Mouse (Mus musculus): ENCODE data around the gene Sphk1. TPM values are rescaled to one million over a fixed set of nuclear protein-coding genes. Genes with fewer than 3 reads are reported as not detected.

Gene Sphk1
- polyA plus RNA-seq, 1 experiment = 41.8 TPM

GRCm38 (mm10) chr11:116571767-116572679 is 41.3 kb downstream of the Sphk1 start:
- WGBS = 57% methylated on average over 19 of the region's 19 CpGs
- TF ChIP-seq POLR2A (IDR thresholded peaks at IDR 0.05; ENCODE audit: borderline replicate concordance, extremely low read depth, low read depth, low read length) = no peak
- no peak for TF ChIP-seq CTCF (IDR thresholded peaks at IDR 0.05; ENCODE audit: insufficient read depth, low read length)
- DNase-seq = no peak
- Histone ChIP-seq H3K4me3 (replicated peaks; ENCODE audit: extremely low read depth, low read depth, low read length) (no peak overlapping the region), H3K4me1 (ENCODE audit: control insufficient read depth, insufficient read depth, low read length) (peaks cover 4% of the 10 kb centered on the region)

GRCm38 (mm10) chr11:116572756-116573543 is 42.2 kb downstream of the Sphk1 start:
- TF ChIP-seq POLR2A (IDR thresholded peaks at IDR 0.05; ENCODE audit: borderline replicate concordance, extremely low read depth, low read depth, low read length) (no peak), CTCF (IDR thresholded peaks at IDR 0.05; ENCODE audit: insufficient read depth, low read length) (no peak)
- DNase-seq = no peak
- Histone ChIP-seq H3K4me3 (replicated peaks; ENCODE audit: extremely low read depth, low read depth, low read length) (no peak overlapping the region), H3K4me1 (ENCODE audit: control insufficient read depth, insufficient read depth, low read length) (peaks cover 4% of the 10 kb centered on the region)
- 55% methylated on average over 12 of the region's 12 CpGs for WGBS

- Histone ChIP-seq H3K4me1 (ENCODE audit: control insufficient read depth, insufficient read depth, low read length) (peaks cover 4% of the 10 kb centered on the region), H3K4me3 (replicated peaks; ENCODE audit: extremely low read depth, low read depth, low read length) (no peak overlapping the region)
- 79% methylated on average over 6 of the region's 6 CpGs for WGBS
- DNase-seq = no peak
- TF ChIP-seq CTCF (IDR thresholded peaks at IDR 0.05; ENCODE audit: insufficient read depth, low read length) = no peak
- no peak for TF ChIP-seq POLR2A (IDR thresholded peaks at IDR 0.05; ENCODE audit: borderline replicate concordance, extremely low read depth, low read depth, low read length)
Measured at GRCm38 (mm10) chr11:116574486-116574885, 43.8 kb downstream of the Sphk1 start.

- Histone ChIP-seq H3K4me1 (ENCODE audit: control insufficient read depth, insufficient read depth, low read length) (peaks cover 4% of the 10 kb centered on the region), H3K4me3 (replicated peaks; ENCODE audit: extremely low read depth, low read depth, low read length) (no peak overlapping the region)
- DNase-seq = no peak
- no peak for TF ChIP-seq POLR2A (IDR thresholded peaks at IDR 0.05; ENCODE audit: borderline replicate concordance, extremely low read depth, low read depth, low read length)
- no peak for TF ChIP-seq CTCF (IDR thresholded peaks at IDR 0.05; ENCODE audit: insufficient read depth, low read length)
- WGBS = 80% methylated on average over 6 of the region's 6 CpGs
Measured at GRCm38 (mm10) chr11:116574982-116575381, 44.3 kb downstream of the Sphk1 start.

- H3K4me3 ChIP-seq (replicated peaks; ENCODE audit: extremely low read depth, low read depth, low read length) = no peak overlapping the region
- DNase-seq = no peak
- 81% methylated on average over 2 of the region's 2 CpGs for WGBS
- TF ChIP-seq POLR2A (IDR thresholded peaks at IDR 0.05; ENCODE audit: borderline replicate concordance, extremely low read depth, low read depth, low read length) (no peak), CTCF (IDR thresholded peaks at IDR 0.05; ENCODE audit: insufficient read depth, low read length) (no peak)
- peaks cover 4% of the 10 kb centered on the region for H3K4me1 ChIP-seq (ENCODE audit: control insufficient read depth, insufficient read depth, low read length)
Measured at GRCm38 (mm10) chr11:116575396-116575795, 44.7 kb downstream of the Sphk1 start.

GRCm38 (mm10) chr11:116579280-116579679 is 48.6 kb downstream of the Sphk1 start:
- TF ChIP-seq POLR2A (IDR thresholded peaks at IDR 0.05; ENCODE audit: borderline replicate concordance, extremely low read depth, low read depth, low read length) = no peak
- Histone ChIP-seq H3K4me1 (ENCODE audit: control insufficient read depth, insufficient read depth, low read length) (peaks cover 4% of the 10 kb centered on the region; the same call in 1 of the 2 replicates), H3K4me3 (replicated peaks; ENCODE audit: extremely low read depth, low read depth, low read length) (no peak overlapping the region)
- 89% methylated on average over 3 of the region's 3 CpGs for WGBS
- no peak for DNase-seq

- Histone ChIP-seq H3K4me1 (ENCODE audit: control insufficient read depth, insufficient read depth, low read length) (peaks cover 4% of the 10 kb centered on the region; the same call in 1 of the 2 replicates), H3K4me3 (replicated peaks; ENCODE audit: extremely low read depth, low read depth, low read length) (peak overlapping the region; percentile 79)
- TF ChIP-seq CTCF (IDR thresholded peaks at IDR 0.05; ENCODE audit: insufficient read depth, low read length) (no peak), POLR2A (IDR thresholded peaks at IDR 0.05; ENCODE audit: borderline replicate concordance, extremely low read depth, low read depth, low read length) (no peak)
- 32% methylated on average over 10 of the region's 10 CpGs for WGBS
- no peak for DNase-seq
Measured at GRCm38 (mm10) chr11:116580031-116580652, 49.4 kb downstream of the Sphk1 start.

GRCm38 (mm10) chr11:116580711-116581375 is 50.1 kb downstream of the Sphk1 start:
- DNase-seq = peak; percentile 64
- TF ChIP-seq POLR2A (IDR thresholded peaks at IDR 0.05; ENCODE audit: borderline replicate concordance, extremely low read depth, low read depth, low read length) = no peak
- H3K4me3 ChIP-seq (replicated peaks; ENCODE audit: extremely low read depth, low read depth, low read length) = peak overlapping the region; percentile 79
- whole genome bisulfite sequencing = 2% methylated on average over 90 of the region's 91 CpGs
- no peaks in the 10 kb centered on the region for H3K4me1 ChIP-seq (ENCODE audit: control insufficient read depth, insufficient read depth, low read length)

- under 1% methylated on average over 46 of the region's 51 CpGs for WGBS
- TF ChIP-seq POLR2A (IDR thresholded peaks at IDR 0.05; ENCODE audit: borderline replicate concordance, extremely low read depth, low read depth, low read length) (peak; percentile 14; the same call in 1 of the 2 replicates), CTCF (IDR thresholded peaks at IDR 0.05; ENCODE audit: insufficient read depth, low read length) (no peak)
- no peaks in the 10 kb centered on the region for H3K4me1 ChIP-seq (ENCODE audit: control insufficient read depth, insufficient read depth, low read length)
- peak; percentile 79 for DNase-seq
- H3K4me3 ChIP-seq (replicated peaks; ENCODE audit: extremely low read depth, low read depth, low read length) = peak within 1 kb of the TSS; percentile 79
Measured at GRCm38 (mm10) chr11:116581376-116581814, 50.7 kb downstream of the Sphk1 start, which contains the start of gene Ube2o. Ube2o (minus strand) TSS chr11:116581447.
